Comparison of ENCODE assay signal across 11 mouse cellular contexts in genomic region chr7:118798105-118798570, GRCm38 (mm10). TPM values are rescaled to one million over a fixed set of nuclear protein-coding genes. Genes with fewer than 3 reads are reported as not detected.
DNase-seq lines count a peak whose midpoint lies in the region; ATAC-seq lines count a peak whose summit lies in the region.
"Had no signal": no experiment of that assay in that cellular context is flagged by ENCODE, and none has a peak within 500 bp of the region (broad histone marks: within the 10 kb centered on the region; RNA-seq: fewer than 3 reads in every experiment).

No protein-coding gene starts in this region.

- no peak overlapping the region for H3K9ac ChIP-seq in forebrain, embryonic 15.5 days (replicated peaks)
- H3K9ac ChIP-seq: limb, embryonic 15.5 days had no signal

- no peak overlapping the region for H3K4me2 ChIP-seq in forebrain, embryonic 15.5 days (replicated peaks)
- H3K4me2 ChIP-seq: limb, embryonic 15.5 days had no signal

- no peaks in the 10 kb centered on the region for H3K4me1 ChIP-seq in forebrain, embryonic 15.5 days
- H3K4me1 ChIP-seq: limb, embryonic 15.5 days had no signal

- no peak overlapping the region for H3K4me3 ChIP-seq in forebrain, embryonic 15.5 days
- H3K4me3 ChIP-seq: hindbrain, embryonic 10.5 days; limb, embryonic 15.5 days had no signal

- ATAC-seq in common myeloid progenitor, adult 5-6 weeks (replicated peaks; ENCODE audit: low read depth, poor library complexity, severe bottlenecking) = peak; percentile 76
- ATAC-seq in forebrain, embryonic 15.5 days (replicated peaks) = no peak

- DNase-seq in lung, postnatal 36 days = peak; percentile 43
- DNase-seq in lung, adult 18-20 months = no peak
- peak; percentile 24 to 66 for DNase-seq in monocyte, adult 2 months (ENCODE audit: low read depth in 1 of 2, low spot score in 2 of 2)
- DNase-seq in urinary bladder, postnatal 25 days (ENCODE audit: low spot score) = no peak
- no peak for DNase-seq in urinary bladder, adult 2 months (ENCODE audit: low spot score)
- DNase-seq: kidney, adult 18-20 months; midbrain, embryonic 14.5 days had no signal

- WGBS in forebrain, embryonic 15.5 days = 88% methylated on average over 6 of the region's 6 CpGs

- no peak overlapping the region for H3K27ac ChIP-seq in forebrain, embryonic 15.5 days (replicated peaks)
- H3K27ac ChIP-seq: hindbrain, embryonic 10.5 days; limb, embryonic 15.5 days had no signal

- H3K36me3 ChIP-seq in forebrain, embryonic 15.5 days = peaks cover 65% of the 10 kb centered on the region

- no peaks in the 10 kb centered on the region for H3K9me3 ChIP-seq in forebrain, embryonic 15.5 days
- H3K9me3 ChIP-seq: hindbrain, embryonic 10.5 days; limb, embryonic 15.5 days had no signal

- H3K27me3 ChIP-seq in forebrain, embryonic 15.5 days = no peaks in the 10 kb centered on the region
- H3K27me3 ChIP-seq: limb, embryonic 15.5 days had no signal

RNA-seq across cellular contexts. Expression of gene Iqck, which starts 57.4 kb away (rescaled TPM):
- total RNA-seq in common myeloid progenitor, adult 5-6 weeks (2017) = 1.8 and 2.4 TPM in 2 replicates
- 2.7 and 3.4 TPM in 2 replicates for polyA plus RNA-seq in forebrain, embryonic 15.5 days (2015; fragmentation: Nextera tagmentation; extraction: Ambion mirVana)
- 2.8 and 4.3 TPM in 2 replicates for polyA plus RNA-seq in urinary bladder, adult 2 months (2012; rRNA removed)

RNA-seq across cellular contexts. Expression of gene Knop1, which starts 57.9 kb away (rescaled TPM):
- 76.8 and 85.4 TPM in 2 replicates for total RNA-seq in common myeloid progenitor, adult 5-6 weeks (2017)
- 82.9 and 92.4 TPM in 2 replicates for polyA plus RNA-seq in forebrain, embryonic 15.5 days (2015; fragmentation: Nextera tagmentation; extraction: Ambion mirVana)
- polyA plus RNA-seq in urinary bladder, adult 2 months (2012; rRNA removed) = 19.2 and 22.0 TPM in 2 replicates

RNA-seq across cellular contexts. Expression of gene Vps35l, which starts 58.1 kb away (rescaled TPM):
- 33.3 and 53.9 TPM in 2 replicates for total RNA-seq in common myeloid progenitor, adult 5-6 weeks (2017)
- polyA plus RNA-seq in forebrain, embryonic 15.5 days (2015; fragmentation: Nextera tagmentation; extraction: Ambion mirVana) = 90.7 and 105 TPM in 2 replicates
- 48.9 and 54.2 TPM in 2 replicates for polyA plus RNA-seq in urinary bladder, adult 2 months (2012; rRNA removed)

Comparison
In these comparisons a context has a peak if more than half of its experiments do, and no peak if none do; other contexts are left out.
1. DNase-seq: peak in lung, postnatal 36 days (single experiment) and monocyte, adult 2 months (2 of 2); none in lung, adult 18-20 months (0 of 2), urinary bladder, postnatal 25 days (single experiment) and urinary bladder, adult 2 months (single experiment).